In genomic region chr7:52726236-52726905, GRCm38 (mm10) we compare ENCODE assay signal across 15 mouse cellular contexts.
"Had no signal": no experiment of that assay in that cellular context is flagged by ENCODE, and none has a peak within 500 bp of the region (broad histone marks: within the 10 kb centered on the region; RNA-seq: fewer than 3 reads in every experiment).

No protein-coding gene starts in this region.

- H3K4me2 ChIP-seq: lung, embryonic 15.5 days; midbrain, embryonic 12.5 days; neural tube, embryonic 12.5 days; stomach, embryonic 15.5 days had no signal

- H3K4me1 ChIP-seq: lung, embryonic 15.5 days; midbrain, embryonic 10.5 days; midbrain, embryonic 12.5 days; neural tube, embryonic 12.5 days; stomach, embryonic 15.5 days had no signal

- H3K9me3 ChIP-seq: lung, embryonic 15.5 days; midbrain, embryonic 12.5 days; stomach, embryonic 15.5 days had no signal

- H3K9ac ChIP-seq: liver, postnatal 0 days; lung, embryonic 15.5 days; midbrain, embryonic 12.5 days; neural tube, embryonic 12.5 days; stomach, embryonic 15.5 days had no signal

- H3K27ac ChIP-seq: lung, embryonic 15.5 days; midbrain, embryonic 10.5 days; midbrain, embryonic 12.5 days; neural tube, embryonic 12.5 days; stomach, embryonic 15.5 days; stomach, postnatal 0 days had no signal

- H3K36me3 ChIP-seq: lung, embryonic 15.5 days; midbrain, embryonic 10.5 days; midbrain, embryonic 12.5 days; neural tube, embryonic 12.5 days; stomach, embryonic 15.5 days had no signal

- H3K27me3 ChIP-seq: lung, embryonic 15.5 days; midbrain, embryonic 12.5 days; neural tube, embryonic 12.5 days; stomach, embryonic 15.5 days had no signal

- ATAC-seq: liver, postnatal 0 days had no signal

- DNase-seq: liver, postnatal 0 days; lung, adult 2 months; lung, postnatal 10 days; lung, postnatal 4 days; midbrain, embryonic 14.5 days; right cerebral cortex, postnatal 14 days; thymus, adult 2 months; thymus, postnatal 25 days; thymus, postnatal 4 days had no signal

- H3K4me3 ChIP-seq: lung, embryonic 15.5 days; midbrain, embryonic 10.5 days; midbrain, embryonic 12.5 days; neural tube, embryonic 12.5 days; stomach, embryonic 15.5 days had no signal
